Mouse (Mus musculus): ENCODE measurements around the gene Xrcc3. TPM values are rescaled to one million over a fixed set of nuclear protein-coding genes. Genes with fewer than 3 reads are reported as not detected.

The Xrcc3 gene
- polyA plus RNA-seq, 1 experiment = 4.8 TPM

GRCm38 (mm10) chr12:111809762-111810161 lies 3.9 kb downstream of the Xrcc3 start:
- Histone ChIP-seq H3K4me3 (ENCODE audit: insufficient read depth, poor library complexity, severe bottlenecking) (no peak overlapping the region), H3K27me3 (ENCODE audit: control insufficient read depth, insufficient read depth, insufficient read length) (no peaks in the 10 kb centered on the region), H3ac (ENCODE audit: control insufficient read depth, insufficient read length, low read depth) (peak overlapping the region; percentile 23), H3K36me3 (ENCODE audit: control insufficient read depth, insufficient read depth) (peaks cover 11% of the 10 kb centered on the region), H3K79me3 (ENCODE audit: low read depth) (no peaks in the 10 kb centered on the region), H3K79me2 (ENCODE audit: control insufficient read depth, insufficient read depth) (peaks cover 6% of the 10 kb centered on the region)
- no peak for TF ChIP-seq USF1 (IDR thresholded peaks at IDR 0.05; ENCODE audit: low read depth)
- TF ChIP-seq CEBPB (IDR thresholded peaks at IDR 0.05; ENCODE audit: low read depth) = no peak
- peak; percentile 2 for TF ChIP-seq CTCF (IDR thresholded peaks at IDR 0.05; ENCODE audit: control insufficient read depth, insufficient read depth, insufficient read length)

- TF ChIP-seq MYOD1 (IDR thresholded peaks at IDR 0.05; ENCODE audit: control insufficient read depth, insufficient read length, low read depth) (no peak), MYOG (IDR thresholded peaks at IDR 0.05; ENCODE audit: control insufficient read depth, extremely low read depth, insufficient read length) (no peak), CEBPB (IDR thresholded peaks at IDR 0.05; ENCODE audit: low read depth) (no peak), FOSL1 (IDR thresholded peaks at IDR 0.05; ENCODE audit: insufficient read depth, low read length, poor library complexity, severe bottlenecking) (no peak)
- Histone ChIP-seq H3K27me3 (ENCODE audit: control insufficient read depth, insufficient read depth, insufficient read length) (no peaks in the 10 kb centered on the region), H3K4me3 (ENCODE audit: insufficient read depth, poor library complexity, severe bottlenecking) (no peak overlapping the region), H3ac (ENCODE audit: control insufficient read depth, insufficient read length, low read depth) (no peak overlapping the region), H3K36me3 (ENCODE audit: control insufficient read depth, insufficient read depth) (peaks cover 20% of the 10 kb centered on the region), H3K79me3 (ENCODE audit: low read depth) (no peaks in the 10 kb centered on the region), H3K79me2 (ENCODE audit: control insufficient read depth, insufficient read depth) (no peaks in the 10 kb centered on the region)
Measured at GRCm38 (mm10) chr12:111808775-111809174, 4.9 kb downstream of the Xrcc3 start.

GRCm38 (mm10) chr12:111803538-111803937 lies 10.1 kb downstream of the Xrcc3 start:
- Histone ChIP-seq H3K4me3 (ENCODE audit: insufficient read depth, poor library complexity, severe bottlenecking) (no peak overlapping the region), H3K36me3 (ENCODE audit: control insufficient read depth, insufficient read depth) (peaks cover 54% of the 10 kb centered on the region), H3K79me3 (ENCODE audit: low read depth) (no peaks in the 10 kb centered on the region), H3ac (ENCODE audit: control insufficient read depth, insufficient read length, low read depth) (no peak overlapping the region), H3K79me2 (ENCODE audit: control insufficient read depth, insufficient read depth) (no peaks in the 10 kb centered on the region), H3K27me3 (ENCODE audit: control insufficient read depth, insufficient read depth, insufficient read length) (no peaks in the 10 kb centered on the region)
- TF ChIP-seq FOSL1 (IDR thresholded peaks at IDR 0.05; ENCODE audit: insufficient read depth, low read length, poor library complexity, severe bottlenecking) (no peak), MYOG (IDR thresholded peaks at IDR 0.05; ENCODE audit: control insufficient read depth, extremely low read depth, insufficient read length) (no peak), MAX (IDR thresholded peaks at IDR 0.05) (no peak), USF1 (IDR thresholded peaks at IDR 0.05; ENCODE audit: low read depth) (no peak), MYOD1 (IDR thresholded peaks at IDR 0.05; ENCODE audit: control insufficient read depth, insufficient read length, low read depth) (no peak), CEBPB (IDR thresholded peaks at IDR 0.05; ENCODE audit: low read depth) (no peak), CTCF (IDR thresholded peaks at IDR 0.05; ENCODE audit: control insufficient read depth, insufficient read depth, insufficient read length) (no peak)

GRCm38 (mm10) chr12:111800459-111801183 lies 13.1 kb downstream of the Xrcc3 start:
- Histone ChIP-seq H3K27me3 (ENCODE audit: control insufficient read depth, insufficient read depth, insufficient read length) (no peaks in the 10 kb centered on the region), H3K79me3 (ENCODE audit: low read depth) (no peaks in the 10 kb centered on the region), H3K79me2 (ENCODE audit: control insufficient read depth, insufficient read depth) (no peaks in the 10 kb centered on the region), H3ac (ENCODE audit: control insufficient read depth, insufficient read length, low read depth) (no peak overlapping the region), H3K36me3 (ENCODE audit: control insufficient read depth, insufficient read depth) (peaks cover 56% of the 10 kb centered on the region), H3K4me3 (ENCODE audit: insufficient read depth, poor library complexity, severe bottlenecking) (no peak overlapping the region)
- TF ChIP-seq MYOG (IDR thresholded peaks at IDR 0.05; ENCODE audit: control insufficient read depth, extremely low read depth, insufficient read length) (no peak), CEBPB (IDR thresholded peaks at IDR 0.05; ENCODE audit: low read depth) (no peak), MYOD1 (IDR thresholded peaks at IDR 0.05; ENCODE audit: control insufficient read depth, insufficient read length, low read depth) (no peak), FOSL1 (IDR thresholded peaks at IDR 0.05; ENCODE audit: insufficient read depth, low read length, poor library complexity, severe bottlenecking) (no peak), MAX (IDR thresholded peaks at IDR 0.05) (no peak), CTCF (IDR thresholded peaks at IDR 0.05; ENCODE audit: control insufficient read depth, insufficient read depth, insufficient read length) (no peak), USF1 (IDR thresholded peaks at IDR 0.05; ENCODE audit: low read depth) (no peak)

- no peak overlapping the region for H3K4me3 ChIP-seq (ENCODE audit: insufficient read depth, poor library complexity, severe bottlenecking)
- H3K79me2 ChIP-seq (ENCODE audit: control insufficient read depth, insufficient read depth) = peaks cover 3% of the 10 kb centered on the region
- no peaks in the 10 kb centered on the region for H3K79me3 ChIP-seq (ENCODE audit: low read depth)
- H3K27me3 ChIP-seq (ENCODE audit: control insufficient read depth, insufficient read depth, insufficient read length) = no peaks in the 10 kb centered on the region
- peaks cover 56% of the 10 kb centered on the region for H3K36me3 ChIP-seq (ENCODE audit: control insufficient read depth, insufficient read depth)
- TF ChIP-seq MAX (IDR thresholded peaks at IDR 0.05) (no peak), MYOG (IDR thresholded peaks at IDR 0.05; ENCODE audit: control insufficient read depth, extremely low read depth, insufficient read length) (no peak), CEBPB (IDR thresholded peaks at IDR 0.05; ENCODE audit: low read depth) (no peak), FOSL1 (IDR thresholded peaks at IDR 0.05; ENCODE audit: insufficient read depth, low read length, poor library complexity, severe bottlenecking) (no peak), MYOD1 (IDR thresholded peaks at IDR 0.05; ENCODE audit: control insufficient read depth, insufficient read length, low read depth) (no peak), CTCF (IDR thresholded peaks at IDR 0.05; ENCODE audit: control insufficient read depth, insufficient read depth, insufficient read length) (no peak), USF1 (IDR thresholded peaks at IDR 0.05; ENCODE audit: low read depth) (no peak)
- H3ac ChIP-seq (ENCODE audit: control insufficient read depth, insufficient read length, low read depth) = no peak overlapping the region
Measured at GRCm38 (mm10) chr12:111798493-111798892, 15.2 kb downstream of the Xrcc3 start.

GRCm38 (mm10) chr12:111797251-111797650 lies 16.4 kb downstream of the Xrcc3 start:
- Histone ChIP-seq H3K79me3 (ENCODE audit: low read depth) (no peaks in the 10 kb centered on the region), H3K79me2 (ENCODE audit: control insufficient read depth, insufficient read depth) (peaks cover 8% of the 10 kb centered on the region), H3ac (ENCODE audit: control insufficient read depth, insufficient read length, low read depth) (no peak overlapping the region), H3K27me3 (ENCODE audit: control insufficient read depth, insufficient read depth, insufficient read length) (no peaks in the 10 kb centered on the region), H3K36me3 (ENCODE audit: control insufficient read depth, insufficient read depth) (peaks cover 59% of the 10 kb centered on the region), H3K4me3 (ENCODE audit: insufficient read depth, poor library complexity, severe bottlenecking) (no peak overlapping the region)
- TF ChIP-seq USF1 (IDR thresholded peaks at IDR 0.05; ENCODE audit: low read depth) (no peak), CTCF (IDR thresholded peaks at IDR 0.05; ENCODE audit: control insufficient read depth, insufficient read depth, insufficient read length) (no peak)

Measured in C2C12 (cell line).